Mouse (Mus musculus) left cerebral cortex, adult 8-10 months (tissue): Measurements from ENCODE around the gene Spice1. TPM values are rescaled to one million over a fixed set of nuclear protein-coding genes. Genes with fewer than 3 reads are reported as not detected.

ENCODE experiments used
- total RNA-seq, 4 experiments: library from RNA; stranded (reverse); gene quantifications; 2 replicates each; pipeline ENCODE4 v1.2.4; 2022

Spice1 gene
- total RNA-seq, 4 experiments from 2014 or later = 16.4 to 20.2 (median 18.3) TPM

Other genes with a start within 250 kb of the Spice1 start
- 100 to 1,000 TPM; 461 to 516 (median 474) TPM for gene Atp6v1a, start 207.4 kb upstream of the Spice1 start, total RNA-seq
- gene Naa50, start 207.3 kb upstream of the Spice1 start, total RNA-seq = 10 to 100 TPM; 58.8 to 67.1 (median 62.9) TPM
- 10 to 100 TPM; 31.2 to 37.7 (median 33.9) TPM for gene Usf3, start 173.9 kb upstream of the Spice1 start, total RNA-seq
- gene Sidt1, start 13.9 kb upstream of the Spice1 start, total RNA-seq = 10 to 100 TPM; 30.7 to 36.5 (median 32.2) TPM
- 1 to 10 TPM; 3.4 to 7.4 (median 5.8) TPM for gene Cfap44, start 47.7 kb downstream of the Spice1 start, total RNA-seq
- 10 to 100 TPM; 13.9 to 16.8 (median 15.3) TPM for gene Boc, start 211.8 kb downstream of the Spice1 start, total RNA-seq